In the genomic region with DNA sequence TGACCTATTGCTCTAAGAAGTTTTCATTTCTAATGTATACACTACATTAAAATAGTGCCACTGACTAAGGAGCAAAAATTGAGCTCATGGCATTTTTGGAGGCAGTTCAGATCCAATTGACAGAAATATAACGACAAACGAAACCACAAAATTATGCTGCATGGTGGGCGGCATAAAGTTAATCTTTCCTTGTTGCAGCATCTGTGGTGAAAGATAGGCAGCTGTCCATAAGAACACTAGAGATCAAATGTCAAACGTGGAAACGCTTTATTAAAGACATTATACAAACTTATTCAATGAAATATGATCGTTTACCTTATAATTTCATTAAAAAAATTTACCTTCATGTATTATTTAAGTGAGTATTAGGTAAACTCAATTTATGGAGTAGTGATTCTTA, we compare ENCODE assay signal across 25 mouse cellular contexts.
"Had no signal": no experiment of that assay in that cellular context is flagged by ENCODE, and none has a peak within 500 bp of the region (broad histone marks: within the 10 kb centered on the region; RNA-seq: fewer than 3 reads in every experiment).

No protein-coding gene starts in this region.

- H3K9ac ChIP-seq: embryonic facial prominence, embryonic 12.5 days; embryonic facial prominence, embryonic 13.5 days; embryonic facial prominence, embryonic 15.5 days; forebrain, embryonic 12.5 days; forebrain, embryonic 13.5 days; forebrain, embryonic 15.5 days; forebrain, postnatal 0 days had no signal

- H3K27me3 ChIP-seq: embryonic facial prominence, embryonic 12.5 days; embryonic facial prominence, embryonic 13.5 days; embryonic facial prominence, embryonic 15.5 days; forebrain, embryonic 12.5 days; forebrain, embryonic 13.5 days; forebrain, embryonic 15.5 days had no signal

- H3K36me3 ChIP-seq: embryonic facial prominence, embryonic 10.5 days; embryonic facial prominence, embryonic 12.5 days; embryonic facial prominence, embryonic 13.5 days; embryonic facial prominence, embryonic 15.5 days; forebrain, embryonic 10.5 days; forebrain, embryonic 12.5 days; forebrain, embryonic 15.5 days had no signal

- H3K4me1 ChIP-seq: embryonic facial prominence, embryonic 10.5 days; embryonic facial prominence, embryonic 12.5 days; embryonic facial prominence, embryonic 13.5 days; embryonic facial prominence, embryonic 15.5 days; forebrain, embryonic 10.5 days; forebrain, embryonic 12.5 days; forebrain, embryonic 13.5 days; forebrain, embryonic 15.5 days had no signal

- H3K9me3 ChIP-seq: embryonic facial prominence, embryonic 10.5 days; embryonic facial prominence, embryonic 12.5 days; embryonic facial prominence, embryonic 13.5 days; embryonic facial prominence, embryonic 15.5 days; forebrain, embryonic 10.5 days; forebrain, embryonic 12.5 days; forebrain, embryonic 13.5 days; forebrain, embryonic 15.5 days had no signal

- H3K4me3 ChIP-seq: embryonic facial prominence, embryonic 10.5 days; embryonic facial prominence, embryonic 12.5 days; embryonic facial prominence, embryonic 13.5 days; embryonic facial prominence, embryonic 15.5 days; erythroblast, embryonic 14.5 days; forebrain, embryonic 10.5 days; forebrain, embryonic 12.5 days; forebrain, embryonic 13.5 days; forebrain, embryonic 15.5 days; gastrocnemius, adult 2 months; heart, adult 2 months had no signal

- H3K27ac ChIP-seq: embryonic facial prominence, embryonic 10.5 days; embryonic facial prominence, embryonic 12.5 days; embryonic facial prominence, embryonic 13.5 days; embryonic facial prominence, embryonic 15.5 days; forebrain, embryonic 10.5 days; forebrain, embryonic 12.5 days; forebrain, embryonic 13.5 days; forebrain, embryonic 15.5 days; gastrocnemius, adult 2 months; heart, adult 2 months had no signal

- DNase-seq: cerebellum, adult 9-10 months; cerebellum, adult 9-11 months; cerebellum, postnatal 10 days; cerebellum, postnatal 14 days; cerebellum, postnatal 25 days; cerebellum, postnatal 36 days; embryo, embryonic 11 days; forebrain, postnatal 0 days; gastrocnemius, adult 2 months; gastrocnemius, postnatal 10 days; gastrocnemius, postnatal 14 days; gastrocnemius, postnatal 25 days; gastrocnemius, postnatal 36 days; heart, adult 11 months; heart, adult 18-20 months; heart, adult 2 months had no signal
